Mouse (Mus musculus) embryonic facial prominence, embryonic 11.5 days (tissue): ENCODE results near the gene Spata31d1d. TPM values are rescaled to one million over a fixed set of nuclear protein-coding genes. Genes with fewer than 3 reads are reported as not detected.

ENCODE experiments used
- polyA plus RNA-seq: library from polyadenylated mRNA; unstranded; fragments of >200 nt; fragmentation: Nextera tagmentation; extraction: Ambion mirVana; gene quantifications from 2 replicates; pipeline ENCODE4 v1.2.1, GENCODE M21; 2014

The Spata31d1d gene
- polyA plus RNA-seq, 1 experiment from 2014 or later = not detected

Other genes starting within 250 kb of the Spata31d1d start
- 17.8 and 18.4 TPM in 2 replicates for gene Agtpbp1, start 146.5 kb downstream of the Spata31d1d start, polyA plus RNA-seq
- 104 and 105 TPM in 2 replicates for gene Naa35, start 146.5 kb downstream of the Spata31d1d start, polyA plus RNA-seq
- gene Golm1, start 55.9 kb downstream of the Spata31d1d start, polyA plus RNA-seq = 88.0 and 97.5 TPM in 2 replicates
- gene 4921517D22Rik, start 37.6 kb downstream of the Spata31d1d start, polyA plus RNA-seq = not detected in 2 replicates
- gene Spata31d1a, start 21.4 kb downstream of the Spata31d1d start, polyA plus RNA-seq = 0.11 TPM in 1 of 2 replicates, not detected in the other
- gene Spata31d1b, start 19.5 kb downstream of the Spata31d1d start, polyA plus RNA-seq = not detected in 2 replicates
- gene 1700014D04Rik, start 15.0 kb upstream of the Spata31d1d start, polyA plus RNA-seq = not detected in 2 replicates
- gene Isca1, start 38.1 kb upstream of the Spata31d1d start, polyA plus RNA-seq = 117 and 125 TPM in 2 replicates
- gene Gm49354, start 50.5 kb upstream of the Spata31d1d start, polyA plus RNA-seq = not detected in 2 replicates
- 48.7 and 50.0 TPM in 2 replicates for gene Tut7, start 91.4 kb upstream of the Spata31d1d start, polyA plus RNA-seq